Mouse (Mus musculus) G1E-ER4 (cell line): ENCODE results near the gene Mrps15. TPM values are rescaled to one million over a fixed set of nuclear protein-coding genes. Genes with fewer than 3 reads are reported as not detected.

Experiments used
- GATA1 ChIP-seq: IDR thresholded peaks from one replicate; pipeline ENCODE4 v1.8.0; 2012; ENCODE audit warnings: low read length, inconsistent platforms
- polyA plus RNA-seq: library from polyadenylated mRNA; stranded (reverse); fragments of >175 nt; gene quantifications from 2 replicates; pipeline ENCODE4 v1.2.3, GENCODE M21; 2012

Gene Mrps15
- polyA plus RNA-seq: 227 and 296 TPM in 2 replicates

DNA sequence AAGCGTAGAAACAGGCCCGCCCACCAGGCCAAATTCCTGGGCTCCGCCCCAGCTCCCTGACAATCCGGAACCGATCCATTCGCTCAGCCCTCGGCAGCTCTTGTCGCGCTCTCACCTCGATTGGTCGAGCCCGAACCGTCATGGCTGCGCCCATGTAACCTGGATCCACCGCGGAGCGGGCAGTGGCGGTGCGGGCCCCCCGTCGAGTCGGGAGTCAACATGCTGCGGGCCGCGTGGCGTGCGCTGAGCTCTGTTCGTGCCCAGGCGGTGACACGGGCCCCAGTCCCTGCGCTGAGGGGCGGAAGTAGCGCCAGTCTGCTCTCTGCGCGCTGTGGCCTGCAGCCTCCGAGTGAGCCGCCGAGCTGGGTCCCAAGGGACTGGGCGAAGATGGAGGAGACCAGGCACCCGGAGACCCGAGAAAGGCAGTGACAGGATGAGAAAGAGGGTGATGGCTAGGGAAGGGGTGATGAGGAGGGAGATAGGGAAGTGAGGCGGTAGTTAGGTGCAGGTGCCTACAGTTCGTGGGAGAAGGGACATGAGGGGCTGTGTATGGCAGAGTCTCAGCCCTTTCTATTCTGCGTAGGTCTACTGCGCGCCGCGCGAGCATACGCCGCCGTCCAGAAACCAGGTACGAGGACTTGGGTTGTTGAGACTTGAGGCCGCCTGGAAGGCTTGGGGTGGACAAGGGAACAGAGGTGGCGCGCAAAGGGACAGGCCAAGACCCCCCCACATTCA is at the start of gene Mrps15:
Gene Mrps15, plus strand, starts transcription at position 75 of the 735 bp plus-strand sequence.
- TF ChIP-seq GATA1: no peak

DNA sequence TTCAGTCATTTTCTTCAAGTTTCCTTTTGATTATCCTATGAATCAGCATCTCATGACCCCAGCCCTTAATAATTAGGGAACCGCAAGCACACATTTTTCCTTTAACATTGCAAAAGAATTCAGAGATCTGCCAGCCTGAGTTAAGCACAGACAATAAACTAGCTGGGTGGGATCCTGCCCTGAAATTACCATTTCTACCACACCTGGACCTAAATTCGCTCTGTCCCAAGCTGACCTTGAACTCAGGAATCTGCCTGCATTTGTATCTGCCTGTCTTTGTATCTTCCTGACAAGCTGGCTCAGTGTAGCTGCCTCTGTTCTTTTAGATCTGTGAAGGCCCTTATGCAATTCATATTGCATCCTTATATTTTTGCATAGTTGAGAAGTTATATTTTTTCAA is 48.9 kb upstream of the Mrps15 start:
- no peak for TF ChIP-seq GATA1

DNA sequence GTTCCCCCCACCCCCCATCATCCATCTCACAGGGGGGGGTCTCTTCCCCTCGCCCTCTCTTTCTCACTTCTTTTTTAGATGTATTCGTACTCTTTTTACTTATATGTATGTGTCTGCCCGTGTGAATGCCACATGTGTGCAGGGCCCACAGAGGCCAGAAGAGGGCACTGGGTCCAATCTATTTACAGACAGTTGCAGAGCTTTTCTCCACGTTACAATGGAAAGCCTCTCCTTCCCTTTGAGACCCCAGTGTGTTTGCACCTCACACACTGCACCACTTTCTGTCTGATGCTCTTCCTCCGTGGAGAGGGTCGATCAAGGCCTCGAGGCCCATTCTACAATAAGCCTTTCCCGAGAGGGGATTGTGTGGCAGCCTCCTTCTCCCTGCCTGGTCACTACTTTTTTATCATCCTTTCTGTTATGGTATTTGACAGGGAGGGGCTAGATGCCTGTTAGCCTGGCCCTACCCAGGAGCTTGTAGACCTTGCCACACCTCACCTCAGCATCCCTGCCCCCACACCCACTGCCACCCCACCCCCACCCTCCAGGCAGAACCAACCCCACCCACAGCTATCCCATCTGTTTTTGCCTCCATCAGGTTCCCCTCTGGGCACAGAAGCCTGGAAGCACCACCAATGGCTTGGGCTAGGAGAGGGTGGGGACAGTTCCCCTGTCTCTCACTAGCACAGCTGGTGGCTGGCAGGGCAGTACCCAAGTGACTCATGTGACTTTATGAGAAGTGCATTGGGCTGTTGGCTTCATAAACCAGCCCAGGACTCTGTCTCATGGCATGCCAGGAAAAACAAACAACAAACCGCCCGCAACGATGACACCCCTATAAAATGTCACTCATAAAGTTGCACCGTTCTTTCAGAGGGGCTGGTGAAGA is 45.2 kb upstream of the Mrps15 start:
- no peak for TF ChIP-seq GATA1

DNA sequence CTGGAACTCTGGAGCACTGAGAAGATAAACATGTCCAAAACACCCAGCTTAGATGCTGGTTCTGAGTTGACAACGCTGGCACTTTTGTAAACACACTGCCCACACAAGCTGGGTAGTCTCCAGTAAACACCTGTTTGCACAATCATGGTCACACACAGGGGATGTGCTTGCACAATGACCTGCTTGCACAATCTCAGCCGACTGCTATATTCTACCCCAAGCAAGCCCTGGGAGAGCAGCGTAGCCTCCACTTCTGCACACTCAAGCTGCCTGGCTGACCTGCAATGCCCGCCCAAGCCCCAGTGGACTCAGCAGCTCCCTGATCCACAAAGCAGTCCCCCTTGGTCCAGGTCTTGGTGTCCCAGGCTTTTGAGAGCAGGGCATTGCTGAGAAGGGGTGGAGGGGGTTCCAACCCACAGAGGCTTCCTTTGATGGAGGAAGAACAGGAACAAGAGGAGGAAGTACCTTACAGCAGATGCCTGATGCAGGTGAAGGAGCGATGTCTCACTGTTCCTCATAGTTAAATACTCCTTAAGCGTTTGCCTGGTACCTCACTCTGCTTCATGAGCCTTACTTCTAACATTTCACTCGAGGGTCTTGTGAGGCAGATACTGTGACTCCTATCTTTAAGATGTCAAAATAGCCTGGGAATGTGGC is 28.9 kb upstream of the Mrps15 start:
- TF ChIP-seq GATA1: no peak

DNA sequence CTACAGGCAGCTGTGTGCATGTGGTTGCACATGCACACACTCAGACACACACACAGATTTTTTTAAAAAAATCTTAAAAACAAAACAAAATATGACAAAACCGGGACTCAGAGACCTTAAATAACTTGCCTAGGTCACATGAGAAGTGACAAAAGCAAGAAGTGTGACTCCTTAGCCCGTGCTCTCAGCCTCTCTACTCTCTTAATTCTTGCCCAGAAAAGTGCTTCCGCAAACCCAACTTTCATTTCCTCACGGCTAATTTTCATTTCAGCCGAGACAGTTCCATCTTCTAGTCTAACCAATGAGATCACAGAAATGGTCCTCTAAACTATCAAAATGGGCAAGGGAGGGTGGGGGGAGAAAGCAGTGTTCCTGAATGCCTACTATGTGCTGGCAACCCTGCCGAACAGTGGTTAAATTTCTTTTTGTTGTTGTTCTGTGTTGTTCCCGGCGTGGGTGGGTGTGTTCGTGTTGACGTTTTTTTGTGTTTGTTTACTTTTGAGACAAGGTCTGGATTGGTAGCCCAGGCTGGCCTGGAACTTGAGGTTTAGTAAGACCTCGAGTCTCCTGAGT is 27.7 kb upstream of the Mrps15 start:
- TF ChIP-seq GATA1: no peak

DNA sequence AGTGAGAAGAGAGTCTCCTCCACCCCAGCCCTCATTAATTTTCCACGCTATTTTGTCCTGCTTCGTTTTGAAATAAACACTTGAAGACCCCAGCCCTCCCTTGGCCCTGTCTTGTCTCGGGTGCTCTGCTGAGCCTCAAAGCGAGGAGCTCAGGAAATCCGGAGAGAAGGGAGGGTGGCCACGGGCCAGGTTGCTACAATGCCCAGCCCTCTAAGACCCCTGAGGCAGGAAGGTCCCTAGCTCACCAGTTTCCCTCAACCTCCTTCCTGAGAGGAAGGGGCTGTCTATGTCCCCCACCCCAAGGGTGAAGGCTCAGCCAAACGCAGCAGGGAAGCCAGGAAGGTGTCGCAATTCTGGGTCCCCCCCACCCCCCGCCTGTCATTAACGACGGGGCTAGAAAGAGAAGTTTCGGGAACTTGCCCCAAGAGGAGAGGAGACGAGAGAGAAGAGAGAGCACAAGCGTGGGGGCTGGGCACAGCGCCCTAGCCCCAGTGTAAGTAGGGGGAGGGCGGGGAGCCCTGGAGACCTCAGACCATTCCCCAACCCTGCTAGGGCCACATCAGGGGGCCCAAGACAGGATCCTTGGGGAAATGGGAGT is 22.3 kb upstream of the Mrps15 start, which contains the start of gene Csf3r:
Gene Csf3r, plus strand, starts transcription at position 248 of the 598 bp plus-strand sequence.
- TF ChIP-seq GATA1: no peak

DNA sequence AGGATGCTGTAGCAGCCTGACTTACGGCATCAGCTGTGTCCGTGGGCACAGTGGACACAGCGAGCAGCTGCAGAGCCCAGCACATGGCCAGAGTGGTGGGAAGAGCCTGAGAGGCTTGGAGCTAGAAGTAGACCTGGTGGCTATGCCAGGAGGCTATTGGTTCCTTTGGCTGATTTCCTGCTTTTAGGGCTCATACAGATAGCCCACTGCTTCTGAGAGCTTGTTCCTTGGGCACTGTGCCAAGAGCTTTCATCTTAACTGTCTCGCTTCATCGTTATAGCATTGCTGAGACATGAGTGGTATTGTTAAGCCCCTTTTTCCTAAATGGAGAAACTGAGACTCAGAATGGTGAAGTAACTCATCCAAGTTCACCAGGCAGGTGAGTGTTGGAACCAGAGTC is 20.9 kb upstream of the Mrps15 start:
- no peak for TF ChIP-seq GATA1

DNA sequence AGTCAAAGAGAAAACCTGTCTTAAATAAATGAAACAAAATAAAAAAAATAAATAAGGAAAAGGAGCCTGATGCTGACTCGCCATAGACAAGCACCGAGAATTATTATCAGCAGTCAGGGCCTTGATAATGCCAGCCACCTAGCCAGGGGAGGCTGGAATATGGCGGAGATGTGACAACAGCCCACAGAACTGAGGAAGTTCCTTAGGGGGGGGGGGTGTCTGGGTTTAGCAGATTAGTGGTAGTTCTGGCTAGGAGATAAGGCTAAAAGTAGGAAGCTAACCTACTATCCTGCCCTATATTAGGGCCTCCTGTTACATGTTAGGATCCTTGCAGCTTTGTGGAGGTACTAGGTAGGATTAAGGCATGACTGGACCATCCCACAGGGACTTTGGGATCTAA is 18.7 kb upstream of the Mrps15 start:
- TF ChIP-seq GATA1: no peak

DNA sequence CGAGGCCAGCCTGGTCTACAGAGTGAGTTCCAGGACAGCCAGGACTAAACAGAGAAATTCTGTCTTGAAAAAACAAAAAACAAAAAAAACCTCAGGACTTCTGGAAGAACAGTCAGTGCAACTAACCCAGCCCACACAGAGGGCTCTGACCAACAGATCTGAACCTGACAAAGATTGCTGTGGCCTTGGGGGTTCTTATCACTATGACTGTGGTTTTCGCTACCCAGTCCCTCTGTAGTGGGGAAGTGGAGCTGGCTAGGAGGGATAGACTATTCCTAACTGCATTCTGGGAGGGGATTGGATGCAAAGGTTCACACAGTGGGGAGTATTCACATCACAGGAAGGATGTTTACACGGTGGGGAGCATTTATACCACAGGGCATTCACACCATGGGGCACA is 17.7 kb upstream of the Mrps15 start:
- no peak for TF ChIP-seq GATA1

DNA sequence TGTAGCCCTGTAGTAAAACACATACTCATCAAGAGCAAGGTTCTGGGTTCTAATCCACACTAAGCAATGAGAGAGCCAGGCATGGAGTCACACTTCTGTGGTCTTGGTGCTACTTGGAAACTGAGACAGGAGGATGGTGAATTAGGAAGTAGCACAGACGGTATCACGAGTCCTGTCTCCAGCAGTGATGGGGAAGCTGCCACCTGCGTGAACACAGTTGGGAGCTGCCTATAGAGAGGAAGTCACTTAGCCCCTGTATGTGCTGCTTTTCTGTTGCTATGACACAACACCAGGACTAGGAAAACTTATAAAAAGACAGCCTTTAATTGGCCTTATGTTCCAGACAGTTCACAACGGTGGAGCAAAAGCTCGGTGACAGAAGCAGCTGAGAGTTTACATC is 16.0 kb upstream of the Mrps15 start:
- no peak for TF ChIP-seq GATA1

DNA sequence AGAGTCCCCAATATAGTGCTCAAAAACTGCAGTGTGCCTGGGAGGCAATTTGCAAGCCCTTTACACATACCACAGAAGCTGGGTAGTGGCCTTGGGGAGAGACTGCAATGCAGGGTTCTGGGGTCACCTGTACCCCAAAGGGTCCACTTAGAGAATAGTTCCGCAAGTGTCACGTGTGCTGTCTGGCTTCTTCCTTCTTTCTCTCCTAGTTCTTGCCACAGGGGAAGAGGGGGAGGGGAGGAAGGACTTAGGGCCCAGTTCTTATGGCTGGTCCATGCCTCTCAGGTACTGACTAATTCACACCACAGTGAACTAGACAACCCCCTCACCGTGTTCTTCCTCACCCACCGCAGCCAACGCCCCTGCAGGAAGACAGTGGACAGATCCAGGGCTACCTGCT is 11.3 kb upstream of the Mrps15 start:
- no peak for TF ChIP-seq GATA1

DNA sequence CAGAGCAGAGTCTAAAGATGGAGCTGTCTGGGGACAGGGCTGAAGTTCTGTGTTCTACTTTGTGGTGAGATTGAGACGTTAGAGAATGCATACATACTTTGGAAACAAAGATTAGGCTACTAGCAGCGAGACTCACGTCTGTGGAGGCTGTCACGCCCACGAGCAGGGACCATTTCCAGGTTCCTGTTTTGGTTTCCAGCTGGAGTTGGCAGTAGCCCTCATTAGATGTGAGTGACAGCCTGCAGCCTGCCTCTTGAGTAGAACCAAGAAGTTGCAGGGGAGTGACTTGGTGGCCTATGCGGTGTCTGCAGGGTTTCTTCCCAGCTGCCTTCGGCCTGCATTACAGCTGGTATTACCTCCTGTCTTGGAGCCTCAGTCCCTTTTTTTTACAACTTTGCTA is 4.9 kb downstream of the Mrps15 start:
- no peak for TF ChIP-seq GATA1

DNA sequence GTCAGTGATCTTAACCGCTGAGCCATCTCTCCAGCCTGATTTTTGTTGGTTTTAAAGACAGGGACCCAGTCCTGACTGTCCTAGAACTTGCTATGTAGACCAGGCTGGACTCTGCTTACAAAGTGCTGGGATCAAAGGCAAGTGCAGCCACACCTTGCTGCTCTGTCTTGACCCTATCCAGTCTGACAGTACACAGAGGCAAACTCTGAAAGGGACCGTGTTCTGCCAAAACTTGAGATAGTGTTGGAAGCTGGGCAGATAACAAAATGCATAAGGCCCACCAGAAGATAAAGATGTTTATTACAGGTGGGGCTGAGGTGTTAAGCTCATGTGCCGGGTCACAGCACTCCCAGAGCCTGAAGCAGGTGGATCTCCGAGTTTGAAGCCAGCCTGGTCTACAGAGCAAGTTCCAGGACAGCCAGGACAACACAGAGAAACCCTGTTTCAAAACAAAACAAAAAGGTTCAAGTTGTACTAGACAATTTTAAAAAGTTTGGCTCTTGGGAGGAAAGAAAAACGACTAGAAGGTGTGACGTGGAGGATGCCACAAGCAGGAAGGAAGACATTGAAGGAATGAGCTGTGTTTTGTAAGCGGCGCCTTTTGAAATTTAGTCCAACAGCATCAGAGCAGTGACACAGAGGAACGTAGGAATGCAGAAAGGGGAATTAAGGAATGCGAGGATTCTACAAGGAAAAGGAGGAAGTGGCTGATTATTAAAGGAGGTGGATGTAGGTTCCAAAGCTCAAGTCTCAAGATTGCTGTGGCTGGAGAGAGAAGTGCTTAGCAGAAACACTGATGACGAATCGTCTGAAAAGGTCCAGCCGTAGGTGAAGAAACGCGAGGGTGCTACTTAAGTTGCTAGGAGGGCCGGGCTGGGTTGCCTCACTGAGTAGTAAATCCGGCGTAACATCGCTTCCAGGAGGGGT is 10.7 kb downstream of the Mrps15 start:
- TF ChIP-seq GATA1: peak; percentile 5

DNA sequence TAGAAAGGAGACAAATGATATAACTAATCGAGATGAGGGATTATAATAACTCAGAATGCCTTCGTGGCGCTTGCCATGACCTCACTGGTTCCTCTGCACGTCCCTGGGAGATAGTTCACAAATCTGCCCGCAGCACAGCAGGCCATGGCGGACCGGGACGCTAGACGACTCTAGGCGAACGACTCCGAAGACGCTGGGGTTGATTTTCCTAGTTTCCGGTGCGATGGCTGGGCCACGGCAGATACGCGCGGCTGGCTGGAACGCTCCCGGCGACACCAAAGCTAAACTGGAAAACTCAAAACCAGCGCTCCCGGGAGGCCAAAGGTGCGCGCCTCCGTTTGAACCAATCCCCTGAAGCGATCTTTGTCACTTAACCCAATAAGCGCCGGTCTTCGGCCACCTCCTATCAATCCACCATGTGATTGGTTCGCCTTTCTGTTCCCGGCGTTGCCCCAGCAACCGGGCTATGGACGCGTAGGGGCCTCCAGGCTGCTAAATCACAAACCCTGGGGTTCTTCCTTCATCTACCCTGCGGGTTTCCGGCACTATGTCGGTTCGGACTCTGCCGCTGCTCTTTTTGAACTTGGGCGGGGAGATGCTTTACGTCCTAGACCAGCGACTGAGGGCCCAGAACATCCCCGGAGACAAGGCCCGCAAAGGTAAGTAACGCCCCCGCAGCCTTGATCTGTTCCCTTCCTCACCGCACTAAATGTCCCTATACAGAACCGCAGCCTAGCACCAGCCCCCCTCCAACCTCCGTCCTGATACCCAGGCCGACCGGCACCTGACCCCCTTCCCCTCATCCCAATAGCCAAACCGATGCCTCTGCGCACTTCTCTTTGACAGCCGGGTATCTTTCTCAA is 11.6 kb downstream of the Mrps15 start, which contains the start of gene Oscp1:
Gene Oscp1, plus strand, starts transcription at position 432 of the 863 bp plus-strand sequence.
- TF ChIP-seq GATA1: no peak
